Mouse (Mus musculus) right cerebral cortex, postnatal 4 days (tissue): ENCODE measurements around the gene Shisa9.
A peak's percentile ranks its signal among the peaks of the same experiment; 100 is the strongest.

Source experiments
- DNase-seq: peaks from one replicate; pipeline ENCODE4 v3.0.0-alpha.2; 2022

Shisa9 gene

GRCm38 (mm10) chr16:12203055-12203454, 219.1 kb downstream of the Shisa9 start:
- DNase-seq = no peak

GRCm38 (mm10) chr16:12204423-12204822, 220.5 kb downstream of the Shisa9 start:
- no peak for DNase-seq

- no peak for DNase-seq
Measured at GRCm38 (mm10) chr16:12206421-12206950, 222.6 kb downstream of the Shisa9 start.

- DNase-seq = no peak
Measured at GRCm38 (mm10) chr16:12206951-12207350, 223.0 kb downstream of the Shisa9 start.

- DNase-seq = no peak
Measured at GRCm38 (mm10) chr16:12209355-12209754, 225.4 kb downstream of the Shisa9 start.

- DNase-seq = no peak
Measured at GRCm38 (mm10) chr16:12209819-12210218, 225.9 kb downstream of the Shisa9 start.

- DNase-seq = no peak
Measured at GRCm38 (mm10) chr16:12214018-12214417, 230.1 kb downstream of the Shisa9 start.

- no peak for DNase-seq
Measured at GRCm38 (mm10) chr16:12217289-12218150, 233.6 kb downstream of the Shisa9 start.

GRCm38 (mm10) chr16:12218151-12218532, 234.2 kb downstream of the Shisa9 start:
- no peak for DNase-seq

- no peak for DNase-seq
Measured at GRCm38 (mm10) chr16:12219821-12220220, 235.9 kb downstream of the Shisa9 start.

GRCm38 (mm10) chr16:12223537-12223936, 239.6 kb downstream of the Shisa9 start:
- no peak for DNase-seq

GRCm38 (mm10) chr16:12226937-12227336, 243.0 kb downstream of the Shisa9 start:
- no peak for DNase-seq

GRCm38 (mm10) chr16:12233288-12233687, 249.4 kb downstream of the Shisa9 start:
- DNase-seq = peak; percentile 17

- DNase-seq = no peak
Measured at GRCm38 (mm10) chr16:12234289-12234688, 250.4 kb downstream of the Shisa9 start.

GRCm38 (mm10) chr16:12238611-12239010, 254.7 kb downstream of the Shisa9 start:
- no peak for DNase-seq

GRCm38 (mm10) chr16:12259361-12259760, 275.4 kb downstream of the Shisa9 start:
- DNase-seq = no peak

GRCm38 (mm10) chr16:12265828-12266227, 281.9 kb downstream of the Shisa9 start:
- DNase-seq = no peak

- DNase-seq = no peak
Measured at GRCm38 (mm10) chr16:12300523-12300922, 316.6 kb downstream of the Shisa9 start.

- no peak for DNase-seq
Measured at GRCm38 (mm10) chr16:12303420-12303819, 319.5 kb downstream of the Shisa9 start.

GRCm38 (mm10) chr16:12307318-12307965, 323.5 kb downstream of the Shisa9 start:
- no peak for DNase-seq

- no peak for DNase-seq
Measured at GRCm38 (mm10) chr16:12309826-12310225, 325.9 kb downstream of the Shisa9 start.

- no peak for DNase-seq
Measured at GRCm38 (mm10) chr16:12315627-12316026, 331.7 kb downstream of the Shisa9 start.
